Mouse (Mus musculus) B cell, adult 2 months (primary cell): ENCODE results near the gene Olfr519.
A peak's percentile ranks its signal among the peaks of the same experiment; 100 is the strongest.

ENCODE experiments used
- DNase-seq, 2 experiments: peaks; one replicate each; pipeline ENCODE4 v3.0.0; 2022

The Olfr519 gene

GRCm38 (mm10) chr7:108894320-108894719 lies at the start of gene Olfr519:
Gene Olfr519 (minus strand): TSS chr7:108894420.
- DNase-seq, result no peak

DNA sequence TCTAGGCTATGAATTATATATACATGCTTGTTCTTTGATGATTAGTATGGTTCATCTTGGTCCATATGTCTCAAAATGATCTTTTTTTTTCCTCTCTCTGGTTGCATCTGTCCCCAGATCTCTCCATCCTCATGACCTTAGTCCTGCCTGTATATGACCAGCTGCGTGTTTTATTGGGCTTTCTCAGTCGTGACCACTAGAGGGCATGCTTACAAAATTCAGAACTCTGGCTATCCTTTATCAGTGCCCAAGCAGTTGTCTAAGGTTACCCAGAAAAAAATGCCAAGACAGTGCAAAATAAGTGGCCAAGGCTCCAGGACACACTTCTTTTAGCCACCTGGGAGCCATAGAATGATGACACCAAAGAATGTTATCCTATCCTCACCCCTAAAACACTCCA lies 49.8 kb upstream of the Olfr519 start:
- DNase-seq, result peak; percentile 59

- DNase-seq, result no peak
Measured at GRCm38 (mm10) chr7:108941466-108941865, 47.2 kb upstream of the Olfr519 start.

DNA sequence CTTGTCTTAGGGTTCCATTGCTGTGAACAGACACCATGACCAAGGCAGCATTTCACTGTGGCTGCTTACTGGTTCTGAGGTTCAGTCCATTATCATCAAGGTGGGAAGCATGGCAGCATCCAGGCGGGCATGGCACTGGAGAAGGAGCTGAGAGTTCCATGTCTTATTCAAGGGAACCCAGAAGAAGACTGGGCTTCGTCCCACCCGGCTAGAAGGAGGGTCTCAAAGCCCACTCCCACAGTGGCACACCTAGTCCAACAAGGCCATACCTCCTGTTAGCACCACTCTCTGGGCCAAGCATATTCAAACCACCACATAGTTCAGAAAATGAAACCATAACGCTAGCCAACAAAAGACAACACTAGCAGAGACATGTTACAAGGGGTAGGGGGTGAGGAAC lies 42.4 kb upstream of the Olfr519 start:
- DNase-seq, result no peak

- no peak for DNase-seq
Measured at GRCm38 (mm10) chr7:108935411-108935810, 41.2 kb upstream of the Olfr519 start.

- no peak for DNase-seq
Measured at GRCm38 (mm10) chr7:108934836-108935235, 40.6 kb upstream of the Olfr519 start.

DNA sequence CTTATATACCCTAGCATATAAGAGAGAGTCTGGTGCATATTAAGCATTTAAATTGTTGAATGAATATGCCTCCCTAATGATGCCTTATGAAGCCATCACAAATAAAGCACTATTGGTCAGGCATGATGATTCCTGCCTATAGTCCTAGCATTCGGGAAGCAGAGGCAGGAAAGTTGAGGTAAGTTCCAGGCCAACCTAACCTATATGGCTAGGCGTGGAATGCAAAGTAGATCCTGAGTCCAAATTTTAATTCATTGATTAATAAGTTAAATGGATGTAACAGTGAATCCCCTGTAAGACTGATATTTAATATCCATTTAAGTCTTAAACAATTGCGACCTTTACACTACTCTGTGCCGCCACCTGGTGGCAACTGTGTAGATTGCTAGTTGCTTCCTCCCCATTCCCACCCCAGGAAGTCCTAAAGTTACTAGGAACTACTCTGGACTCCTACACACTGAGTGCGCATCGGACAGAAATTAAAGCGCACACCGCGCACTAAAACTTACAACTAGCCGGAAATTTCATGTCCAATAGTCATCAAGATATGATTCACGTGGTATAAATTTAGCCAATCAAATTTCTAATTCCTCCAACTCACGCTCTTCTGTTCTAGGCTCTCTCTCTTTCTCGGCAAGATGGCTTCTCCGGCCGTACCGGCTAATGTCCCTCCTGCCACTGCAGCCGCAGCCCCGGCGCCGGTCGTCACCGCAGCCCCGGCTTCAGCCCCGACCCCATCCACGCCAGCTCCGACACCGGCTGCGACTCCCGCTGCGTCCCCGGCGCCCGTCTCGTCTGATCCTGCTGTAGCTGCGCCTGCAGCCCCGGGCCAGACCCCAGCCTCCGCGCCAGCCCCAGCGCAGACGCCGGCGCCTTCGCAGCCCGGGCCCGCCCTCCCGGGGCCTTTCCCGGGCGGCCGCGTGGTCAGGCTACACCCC lies 39.8 kb upstream of the Olfr519 start, which contains the start of gene Eif3f:
Eif3f (plus strand) TSS at position 624 of the 938 bp plus-strand sequence.
- peak; percentile 94 to 95 for DNase-seq

DNA sequence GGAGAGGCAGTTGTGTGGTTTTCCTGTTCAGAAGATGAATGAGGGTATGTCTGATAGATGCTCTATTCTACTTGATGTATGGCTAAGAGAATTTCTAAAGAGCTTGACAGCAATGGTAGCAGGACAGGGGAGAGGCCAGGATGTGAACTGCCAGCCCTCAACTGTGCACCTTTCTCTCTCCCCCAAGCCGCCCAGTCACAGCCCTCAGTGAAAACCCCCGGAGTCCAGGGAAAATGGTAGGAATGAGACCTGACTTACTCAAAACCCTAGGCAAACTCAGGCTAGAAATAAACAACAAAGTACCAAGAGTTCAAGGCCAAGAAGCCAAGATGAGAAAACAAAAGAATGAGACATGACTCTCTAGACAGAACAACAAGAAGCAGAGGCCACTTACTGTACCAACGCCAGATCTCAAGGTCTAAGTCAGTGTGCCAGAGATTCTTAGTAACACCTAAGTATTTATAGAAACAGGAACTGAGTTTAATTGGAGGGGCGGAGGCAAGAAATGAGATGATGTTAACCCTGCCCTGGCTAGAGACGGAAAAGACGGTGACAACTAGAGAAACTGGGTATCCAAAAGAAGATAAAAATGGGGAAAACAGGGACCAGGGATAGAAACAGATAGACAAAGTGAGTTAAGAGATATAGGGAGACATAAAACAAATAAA lies 35.6 kb upstream of the Olfr519 start, which contains the start of gene Nlrp10:
Nlrp10 (minus strand) TSS at position 453 of the 668 bp plus-strand sequence.
- peak; percentile 46 to 60 for DNase-seq

DNA sequence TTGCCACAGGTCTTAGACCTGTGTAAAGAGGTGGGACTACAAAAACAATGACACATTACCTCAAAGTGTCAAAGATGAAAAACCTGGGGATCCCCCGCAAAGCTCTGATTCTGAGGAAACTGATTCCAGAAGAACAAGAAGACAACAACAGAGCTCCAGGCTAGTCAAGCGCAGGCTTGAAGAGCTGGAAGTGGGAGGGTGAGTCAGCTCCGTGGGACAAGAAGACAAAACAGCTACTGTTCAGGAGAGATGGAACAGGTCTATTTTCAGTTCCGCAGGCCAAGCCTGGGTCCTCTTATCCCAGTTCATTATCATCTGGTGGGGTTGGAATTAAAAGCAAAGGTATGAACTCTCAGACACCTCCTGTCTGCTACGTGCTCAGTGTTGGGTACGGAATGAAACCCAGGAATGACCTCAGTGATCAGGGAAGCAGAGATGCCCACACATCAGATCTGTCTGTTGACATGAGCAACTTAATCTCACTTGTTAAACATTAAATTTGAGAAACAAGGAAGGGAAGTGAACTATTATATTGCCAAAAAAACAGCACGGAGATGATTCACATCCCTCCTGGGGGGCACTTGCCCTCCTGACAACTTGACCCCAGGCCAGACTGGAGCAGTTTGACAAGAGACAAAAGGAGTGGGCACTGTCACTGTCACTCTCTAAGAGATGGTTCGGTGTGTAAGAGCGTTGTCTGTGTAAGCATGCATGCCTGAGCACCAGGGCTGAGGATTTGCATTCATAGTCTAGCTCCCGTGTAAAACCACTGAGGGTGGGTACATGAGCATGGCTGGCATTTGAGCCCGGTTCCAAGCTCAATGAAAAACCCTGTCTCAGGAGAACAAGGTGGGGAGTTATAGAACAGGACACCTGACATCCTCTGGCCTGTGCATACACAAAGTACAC lies 34.3 kb upstream of the Olfr519 start:
- DNase-seq, result no peak

DNA sequence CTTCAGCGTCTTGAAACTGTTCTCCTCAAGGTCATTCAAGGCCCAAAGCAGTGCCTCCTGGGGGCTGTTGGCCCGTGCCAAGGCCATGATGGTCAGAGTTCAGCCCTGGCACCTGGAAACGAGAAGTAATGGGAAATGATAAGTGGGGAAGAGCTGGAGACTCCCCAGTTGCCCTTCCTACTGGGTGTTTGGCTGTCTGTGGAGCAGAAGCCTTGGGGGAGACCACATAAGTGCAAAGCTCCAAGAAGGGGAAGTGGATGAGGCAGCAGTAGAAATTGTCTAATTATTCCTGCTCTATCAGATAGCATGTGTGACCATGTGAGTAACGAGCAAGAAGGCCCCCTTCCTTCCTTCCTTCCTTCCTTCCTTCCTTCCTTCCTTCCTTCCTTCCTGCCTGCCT lies 32.8 kb upstream of the Olfr519 start:
- DNase-seq, result no peak

- no peak for DNase-seq
Measured at GRCm38 (mm10) chr7:108903969-108904368, 9.7 kb upstream of the Olfr519 start.

GRCm38 (mm10) chr7:108884906-108885305 lies 9.3 kb downstream of the Olfr519 start, which contains the start of gene Olfr518:
Gene Olfr518 (minus strand): TSS chr7:108885006.
- no peak for DNase-seq

DNA sequence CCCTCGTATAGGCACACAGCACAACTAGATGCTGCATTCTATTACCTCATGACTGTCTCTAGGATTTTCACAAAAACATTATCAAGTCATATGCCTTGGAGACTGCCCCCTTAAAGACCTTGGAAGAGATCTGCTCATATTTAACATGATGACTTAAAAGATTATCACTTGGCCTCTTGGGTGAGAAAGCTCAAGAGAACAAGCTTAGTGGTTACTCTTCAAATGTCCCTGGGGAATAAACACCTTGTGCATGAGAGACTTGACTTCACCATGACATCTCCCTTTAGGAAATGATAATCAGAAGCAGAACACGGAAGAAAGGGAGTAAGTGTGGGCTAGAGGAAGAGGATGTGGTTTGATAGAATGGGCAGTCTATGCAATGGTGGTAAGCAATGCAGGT lies 21.9 kb downstream of the Olfr519 start, which contains the start of gene Olfr517:
Olfr517 (minus strand) TSS at position 101 of the 400 bp plus-strand sequence.
- no peak for DNase-seq

DNA sequence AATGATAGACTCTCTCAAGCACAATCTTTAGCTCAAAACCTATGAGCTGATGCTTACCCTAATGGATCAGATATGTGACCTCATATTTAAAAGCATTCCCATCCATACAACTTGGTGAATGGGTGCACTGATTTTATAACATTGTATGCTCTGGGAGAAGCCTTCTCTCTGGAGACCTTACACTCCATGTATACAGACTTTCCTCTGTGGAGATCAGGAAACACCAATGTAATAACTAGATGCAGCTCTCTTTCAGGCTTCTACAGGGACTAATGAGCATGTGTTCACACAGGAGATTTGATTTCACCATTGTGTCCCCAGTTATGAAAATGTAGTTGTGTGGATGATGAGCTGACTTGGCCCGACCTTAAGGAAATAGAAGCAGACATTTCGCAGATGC lies 43.8 kb downstream of the Olfr519 start, which contains the start of gene Olfr516:
Olfr516 (minus strand) TSS at position 101 of the 400 bp plus-strand sequence.
- no peak for DNase-seq
